Mouse (Mus musculus) liver, embryonic 13.5 days (tissue): ENCODE results near the gene Polh. TPM values are rescaled to one million over a fixed set of nuclear protein-coding genes. Genes with fewer than 3 reads are reported as not detected.

Experiments used
- ATAC-seq: fragments of 200-750 bp; cut with Nextera tagmentation; 2 replicates; pipeline ENCODE4 v1.8.0; 2017; ENCODE audit warnings: low read depth, mild to moderate bottlenecking, moderate number of reproducible peaks, moderate library complexity
- DNase-seq: peaks from one replicate; pipeline ENCODE4 v3.0.0; 2022
- H3K27ac ChIP-seq: fragments of 300-500 bp; sonication (generic); 2 replicates; pipeline ENCODE4 v1.5.1; 2015; ENCODE audit warnings: moderate library complexity, mild to moderate bottlenecking, inconsistent platforms
- H3K27me3 ChIP-seq: fragments of 300-500 bp; sonication (generic); 2 replicates; pipeline ENCODE4 v1.6.1; 2015; ENCODE audit warnings: mild to moderate bottlenecking, inconsistent platforms
- H3K36me3 ChIP-seq: fragments of 300-500 bp; sonication (generic); 2 replicates; pipeline ENCODE4 v1.6.1; 2015; ENCODE audit warnings: mild to moderate bottlenecking, inconsistent platforms
- H3K4me1 ChIP-seq: fragments of 300-500 bp; sonication (generic); replicated peaks from 2 replicates; pipeline ENCODE4 v1.6.1; 2015; ENCODE audit warnings: inconsistent platforms
- H3K4me2 ChIP-seq: fragments of 300-500 bp; sonication (generic); 2 replicates; pipeline ENCODE4 v1.6.1; 2015; ENCODE audit warnings: inconsistent platforms, mild to moderate bottlenecking, moderate library complexity
- H3K4me3 ChIP-seq: fragments of 300-500 bp; sonication (generic); replicated peaks from 2 replicates; pipeline ENCODE4 v1.5.1; 2015; ENCODE audit warnings: mild to moderate bottlenecking, inconsistent platforms
- H3K9ac ChIP-seq: fragments of 300-500 bp; sonication (generic); 2 replicates; pipeline ENCODE4 v1.6.1; 2015; ENCODE audit warnings: mild to moderate bottlenecking, inconsistent platforms
- H3K9me3 ChIP-seq: fragments of 300-500 bp; sonication (generic); replicated peaks from 2 replicates; pipeline ENCODE4 v1.6.1; 2016; ENCODE audit warnings: inconsistent platforms
- WGBS: fragments of 180-500 bp; shearing (Covaris S2); methylation state at CpG from one replicate; pipeline ENCODE4 v1.1.7; 2015; ENCODE audit not compliant: insufficient replicate concordance; 5-methylcytosine and 5-hydroxymethylcytosine counted together
- polyA plus RNA-seq: library from polyadenylated mRNA; unstranded; fragments of >200 nt; fragmentation: Nextera tagmentation; extraction: Ambion mirVana; gene quantifications from 2 replicates; pipeline ENCODE4 v1.2.1, GENCODE M21; 2015

Polh gene
- polyA plus RNA-seq, 1 experiment from 2014 or later: 19.0 TPM

DNA sequence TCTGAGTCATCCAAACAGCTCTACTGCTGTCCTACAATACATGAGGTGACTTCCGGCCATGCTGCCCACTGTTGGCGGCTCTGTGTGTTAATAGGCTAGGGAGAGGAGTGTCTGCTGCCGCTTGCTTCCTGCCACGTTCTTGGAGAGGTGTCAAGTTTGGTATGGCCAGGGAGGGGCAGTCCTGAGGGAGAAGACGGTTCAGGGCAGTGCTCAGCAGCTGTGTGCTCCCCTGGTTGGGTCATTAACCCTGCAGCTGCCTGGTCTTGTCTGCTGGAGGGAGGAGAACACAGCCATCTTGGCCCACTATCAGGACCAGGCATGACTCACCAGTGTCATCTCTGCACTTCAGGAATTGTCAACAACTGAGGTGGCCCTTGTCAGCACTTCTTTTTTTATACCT, 34.1 kb downstream of the Polh start:
- H3K36me3 ChIP-seq: peaks cover 99% of the 10 kb centered on the region
- WGBS: 58% methylated on average over 5 of the region's 5 CpGs
- ATAC-seq: peak; percentile 74

DNA sequence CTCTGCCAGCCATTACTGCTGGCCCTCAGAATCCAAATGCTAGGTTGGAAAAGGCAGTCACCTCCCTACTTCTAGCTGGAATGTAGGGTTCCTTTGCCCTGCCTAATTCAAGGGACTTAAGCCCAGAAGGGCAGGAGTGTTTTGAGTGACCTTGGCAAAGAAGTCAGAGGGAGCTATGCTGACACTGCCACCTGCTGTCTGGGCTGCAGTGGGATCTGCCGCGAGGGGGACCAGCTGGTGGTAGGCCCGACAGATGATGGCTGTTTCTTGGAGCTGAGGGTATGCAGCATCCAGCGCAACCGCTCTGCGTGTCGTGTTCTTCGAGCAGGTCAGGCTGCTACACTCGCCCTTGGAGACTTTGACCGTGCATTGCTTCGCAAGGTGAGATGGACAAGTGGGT, 35.4 kb downstream of the Polh start:
- DNase-seq: no peak
- H3K4me1 ChIP-seq: peaks cover 29% of the 10 kb centered on the region
- ATAC-seq: no peak
- no peak overlapping the region for H3K9ac ChIP-seq
- peaks cover 98% of the 10 kb centered on the region for H3K36me3 ChIP-seq
- H3K27me3 ChIP-seq: no peaks in the 10 kb centered on the region
- no peak overlapping the region for H3K4me2 ChIP-seq
- no peaks in the 10 kb centered on the region for H3K9me3 ChIP-seq
- no peak overlapping the region for H3K4me3 ChIP-seq
- 84% methylated on average over 11 of the region's 11 CpGs for WGBS
- no peak overlapping the region for H3K27ac ChIP-seq

More for the DNA sequence above, 34.1 kb downstream of the Polh start:
- no peak overlapping the region for H3K4me3 ChIP-seq
- peaks cover 16% of the 10 kb centered on the region for H3K4me1 ChIP-seq
- no peaks in the 10 kb centered on the region for H3K27me3 ChIP-seq
- H3K9ac ChIP-seq: no peak overlapping the region
- no peak for DNase-seq
- H3K4me2 ChIP-seq: no peak overlapping the region
- H3K27ac ChIP-seq: peak overlapping the region; percentile 71
- H3K9me3 ChIP-seq: no peaks in the 10 kb centered on the region

DNA sequence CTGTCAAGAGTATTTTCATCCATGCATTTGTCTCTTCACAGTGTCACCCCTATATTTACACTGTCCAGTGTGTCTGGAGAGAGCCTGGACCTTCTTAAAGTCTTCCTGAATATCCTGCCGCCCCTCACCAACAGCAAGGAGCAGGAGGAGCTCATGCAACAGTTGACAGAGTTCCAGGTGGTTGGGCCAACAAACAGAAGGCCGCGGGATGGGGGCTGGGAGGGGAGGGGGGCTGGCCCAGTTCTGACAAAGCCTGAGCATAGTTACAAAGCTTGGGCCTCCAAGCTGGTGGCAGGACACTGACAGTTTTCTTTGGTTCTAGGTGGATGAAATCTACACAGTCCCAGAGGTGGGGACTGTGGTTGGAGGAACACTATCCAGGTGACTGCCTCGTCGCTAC, 36.2 kb downstream of the Polh start:
- ATAC-seq: no peak
- Histone ChIP-seq H3K9ac (no peak overlapping the region), H3K4me3 (no peak overlapping the region), H3K4me1 (peaks cover 37% of the 10 kb centered on the region), H3K27ac (0 out of 2 replicates have a peak overlapping the region, but pooled peaks have one; percentile 4), H3K4me2 (no peak overlapping the region), H3K27me3 (no peaks in the 10 kb centered on the region), H3K9me3 (no peaks in the 10 kb centered on the region), H3K36me3 (peaks cover 98% of the 10 kb centered on the region)
- DNase-seq: no peak
- 79% methylated on average over 5 of the region's 5 CpGs for WGBS

DNA sequence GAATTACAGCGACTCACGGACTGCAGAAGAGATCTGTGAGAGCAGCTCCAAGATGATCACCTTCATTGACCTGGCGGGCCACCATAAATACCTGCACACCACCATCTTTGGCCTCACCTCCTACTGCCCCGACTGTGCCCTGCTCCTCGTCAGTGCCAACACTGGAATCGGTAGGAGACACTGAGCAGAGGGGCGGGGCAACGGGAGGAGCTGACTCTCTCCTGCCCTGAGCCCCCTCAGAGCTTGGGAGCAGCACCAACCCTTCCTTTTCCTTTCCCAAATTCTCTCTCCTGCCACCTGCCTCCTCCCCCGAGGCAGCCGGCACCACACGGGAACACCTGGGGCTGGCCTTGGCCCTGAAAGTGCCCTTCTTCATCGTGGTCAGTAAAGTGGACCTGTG, 37.0 kb downstream of the Polh start:
- Histone ChIP-seq H3K4me3 (no peak overlapping the region), H3K9ac (no peak overlapping the region), H3K36me3 (peaks cover 89% of the 10 kb centered on the region), H3K9me3 (no peaks in the 10 kb centered on the region), H3K27me3 (no peaks in the 10 kb centered on the region), H3K4me2 (no peak overlapping the region), H3K4me1 (peaks cover 37% of the 10 kb centered on the region), H3K27ac (no peak overlapping the region)
- WGBS: 89% methylated on average over 12 of the region's 12 CpGs
- DNase-seq (no peak), ATAC-seq (no peak)

DNA sequence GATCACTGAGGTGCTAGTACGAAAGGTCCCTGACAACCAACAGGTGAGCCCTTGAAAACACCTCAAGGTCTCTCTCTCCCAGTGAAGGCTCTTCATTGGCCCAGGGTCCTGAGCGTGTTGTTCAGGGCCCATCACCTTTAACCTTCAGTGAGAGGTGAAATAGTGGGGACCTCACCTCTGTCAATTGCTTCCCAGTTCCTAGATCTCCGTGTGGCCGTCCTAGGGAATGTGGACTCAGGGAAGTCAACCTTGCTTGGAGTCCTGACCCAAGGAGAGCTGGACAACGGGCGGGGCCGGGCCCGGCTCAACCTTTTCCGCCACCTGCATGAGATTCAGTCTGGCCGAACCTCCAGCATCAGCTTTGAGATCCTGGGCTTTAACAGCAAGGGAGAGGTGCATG, 37.7 kb downstream of the Polh start:
- Histone ChIP-seq H3K9me3 (no peaks in the 10 kb centered on the region), H3K9ac (no peak overlapping the region), H3K4me1 (peaks cover 37% of the 10 kb centered on the region), H3K27me3 (no peaks in the 10 kb centered on the region), H3K4me2 (no peak overlapping the region), H3K36me3 (peaks cover 83% of the 10 kb centered on the region), H3K27ac (no peak overlapping the region), H3K4me3 (no peak overlapping the region)
- ATAC-seq: no peak
- no peak for DNase-seq
- 91% methylated on average over 10 of the region's 10 CpGs for WGBS

DNA sequence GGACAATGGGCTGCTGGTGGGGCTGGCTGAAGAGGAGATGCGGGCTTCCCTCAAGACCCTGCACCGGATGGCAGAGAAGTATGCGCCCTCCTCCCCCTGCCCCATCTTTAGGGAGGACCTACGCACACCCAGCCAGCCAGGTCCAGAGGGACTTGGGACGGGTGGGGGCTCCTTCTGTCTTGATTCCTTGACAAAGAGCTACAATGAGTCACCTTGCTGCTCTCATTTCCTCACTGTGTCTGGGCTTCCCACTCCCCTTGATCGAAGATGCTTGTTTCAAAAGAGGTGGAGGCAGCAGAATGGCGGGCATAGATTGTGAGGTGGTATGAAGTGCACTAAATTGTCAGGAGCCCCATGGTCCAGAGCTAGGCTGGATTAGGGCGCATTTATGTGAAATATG, 38.1 kb downstream of the Polh start:
- DNase-seq (no peak), ATAC-seq (no peak)
- 91% methylated on average over 8 of the region's 8 CpGs for WGBS
- Histone ChIP-seq H3K4me2 (no peak overlapping the region), H3K36me3 (peaks cover 78% of the 10 kb centered on the region), H3K27ac (no peak overlapping the region), H3K9me3 (no peaks in the 10 kb centered on the region), H3K27me3 (no peaks in the 10 kb centered on the region), H3K4me1 (peaks cover 37% of the 10 kb centered on the region), H3K4me3 (no peak overlapping the region), H3K9ac (no peak overlapping the region)

DNA sequence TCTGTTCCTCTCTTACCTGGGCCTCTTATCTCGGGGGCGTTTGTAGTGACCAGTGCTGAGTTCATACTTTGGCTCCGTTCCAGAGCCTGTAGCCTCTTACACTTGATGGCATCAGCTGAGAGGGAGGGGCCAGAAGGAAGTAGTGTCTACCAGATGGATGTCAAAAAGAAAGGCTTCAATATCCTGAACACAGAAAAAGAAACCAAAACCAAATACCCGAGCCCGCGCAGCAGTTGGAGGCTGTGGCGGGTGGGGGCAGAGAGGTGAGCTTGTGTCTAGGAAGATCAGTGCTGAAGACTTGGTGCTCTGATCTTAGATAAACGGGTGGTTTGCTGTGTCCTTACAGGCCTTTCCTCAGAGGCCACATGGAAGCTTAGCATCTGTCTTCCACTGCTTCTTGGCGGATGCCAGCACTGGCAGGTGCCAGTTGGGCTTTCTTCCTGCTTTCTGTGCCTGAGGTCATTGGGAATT, 39.5 kb downstream of the Polh start:
- Histone ChIP-seq H3K9ac (peak overlapping the region; percentile 97), H3K36me3 (peaks cover 65% of the 10 kb centered on the region), H3K9me3 (no peaks in the 10 kb centered on the region), H3K4me3 (peak overlapping the region; percentile 96), H3K27me3 (no peaks in the 10 kb centered on the region), H3K4me1 (peaks cover 40% of the 10 kb centered on the region), H3K27ac (peak overlapping the region; percentile 91), H3K4me2 (peak overlapping the region; percentile 92)
- ATAC-seq: no peak
- 25% methylated on average over 9 of the region's 9 CpGs for WGBS
- DNase-seq: no peak

DNA sequence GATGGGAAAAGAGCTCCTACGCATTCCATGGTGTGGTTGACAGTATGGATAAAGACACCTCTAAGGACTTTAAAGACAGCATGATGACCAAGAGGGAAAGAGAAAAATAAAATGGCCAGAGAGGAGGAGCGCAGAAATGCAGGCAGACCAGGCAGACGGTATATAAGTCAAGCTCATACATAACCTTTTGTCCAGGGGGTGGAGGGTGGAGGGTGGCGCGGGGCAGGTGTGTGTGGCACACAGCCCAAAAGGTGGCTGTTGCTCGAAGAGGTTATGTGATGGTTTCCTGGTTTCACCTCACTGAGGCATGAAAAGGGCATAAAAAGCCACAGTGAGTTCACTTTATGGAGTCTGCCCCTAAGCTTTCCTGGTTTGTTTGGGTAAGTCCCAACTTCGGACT, 39.9 kb downstream of the Polh start:
- ATAC-seq (no peak), DNase-seq (no peak)
- peaks cover 60% of the 10 kb centered on the region for H3K36me3 ChIP-seq
- H3K4me1 ChIP-seq: peaks cover 39% of the 10 kb centered on the region
- WGBS: 80% methylated on average over 7 of the region's 7 CpGs
- H3K27ac ChIP-seq: peak overlapping the region; percentile 91
- H3K9ac ChIP-seq: peak overlapping the region; percentile 97
- no peaks in the 10 kb centered on the region for H3K9me3 ChIP-seq
- peak overlapping the region; percentile 92 for H3K4me2 ChIP-seq
- H3K4me3 ChIP-seq: peak overlapping the region; percentile 96
- no peaks in the 10 kb centered on the region for H3K27me3 ChIP-seq

DNA sequence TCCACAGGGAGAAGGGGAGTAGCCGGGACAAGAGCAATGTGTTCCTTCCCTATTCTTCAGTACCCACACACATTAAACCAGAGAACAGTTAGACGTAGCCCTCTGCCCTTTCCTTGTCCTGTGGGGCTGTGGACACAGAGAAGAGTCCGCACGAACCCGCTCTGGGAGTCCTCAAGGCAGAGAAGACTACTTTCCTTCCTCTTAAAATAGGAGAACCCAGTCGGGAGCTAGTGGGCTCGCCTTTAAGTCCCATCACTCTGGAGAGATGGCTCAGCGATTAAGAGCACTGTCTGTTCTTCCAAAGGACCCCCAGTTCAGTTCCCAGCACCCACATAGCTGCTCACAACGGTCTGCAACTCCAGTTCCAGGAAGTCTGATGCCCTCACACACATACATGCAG, 40.7 kb downstream of the Polh start:
- no peaks in the 10 kb centered on the region for H3K9me3 ChIP-seq
- peak overlapping the region; percentile 91 for H3K27ac ChIP-seq
- peak overlapping the region; percentile 96 for H3K4me3 ChIP-seq
- ATAC-seq (no peak), DNase-seq (no peak)
- peak overlapping the region; percentile 97 for H3K9ac ChIP-seq
- no peaks in the 10 kb centered on the region for H3K27me3 ChIP-seq
- H3K4me2 ChIP-seq: peak overlapping the region; percentile 92
- WGBS: 38% methylated on average over 9 of the region's 9 CpGs
- peaks cover 52% of the 10 kb centered on the region for H3K36me3 ChIP-seq
- peaks cover 47% of the 10 kb centered on the region for H3K4me1 ChIP-seq

DNA sequence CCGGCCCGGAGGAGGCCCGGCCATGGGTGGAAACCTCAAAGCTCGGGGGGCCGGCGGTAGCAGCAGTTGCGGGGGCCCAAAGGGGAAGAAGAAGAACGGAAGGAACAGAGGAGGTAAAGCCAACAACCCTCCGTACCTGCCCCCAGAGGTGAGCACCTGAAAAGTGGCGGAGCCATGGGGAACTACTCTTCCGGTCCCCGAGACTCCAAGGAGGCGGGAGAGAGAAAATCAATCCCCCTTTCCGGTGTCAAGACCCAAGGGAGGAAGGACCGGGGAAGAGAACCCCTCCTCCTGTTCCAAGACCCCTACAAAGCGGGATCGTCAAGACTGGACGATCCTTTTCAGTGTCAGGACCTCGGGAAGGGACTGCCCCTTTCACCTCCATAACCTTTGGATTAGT, 41.3 kb downstream of the Polh start:
- Histone ChIP-seq H3K36me3 (peaks cover 47% of the 10 kb centered on the region), H3K9ac (peak overlapping the region; percentile 97), H3K27me3 (no peaks in the 10 kb centered on the region), H3K4me3 (peak overlapping the region; percentile 96), H3K9me3 (no peaks in the 10 kb centered on the region), H3K27ac (peak overlapping the region; percentile 91), H3K4me2 (peak overlapping the region; percentile 92), H3K4me1 (peaks cover 53% of the 10 kb centered on the region)
- 0% methylated on average over 19 of the region's 19 CpGs for whole genome bisulfite sequencing
- no peak for ATAC-seq
- DNase-seq: no peak

DNA sequence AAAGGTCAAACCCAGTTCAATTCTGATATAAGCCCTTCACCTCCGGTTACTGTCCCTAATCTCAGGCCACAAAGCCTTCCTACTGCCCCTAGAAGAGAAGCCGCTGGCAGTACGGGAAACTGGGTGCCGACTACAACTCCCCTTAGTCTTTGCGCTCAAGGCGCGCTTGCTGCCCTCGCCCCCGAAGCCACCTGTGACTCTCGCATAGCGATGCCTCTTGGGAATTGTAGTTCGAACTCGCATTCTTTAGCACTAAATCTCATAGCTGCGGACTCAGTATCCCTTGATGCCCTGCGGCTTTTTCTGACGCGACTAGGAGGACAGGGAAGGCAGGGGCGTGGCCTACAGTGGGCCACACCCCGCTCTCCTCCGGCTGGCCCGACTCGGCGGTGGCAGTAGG, 41.8 kb downstream of the Polh start, which contains the start of gene Gtpbp2:
TSS of gene Gtpbp2 (plus strand) at position 347 of the 400 bp plus-strand sequence.
- Histone ChIP-seq H3K27ac (peak within 1 kb of the TSS; percentile 99), H3K27me3 (no peaks in the 10 kb centered on the region), H3K4me2 (peak within 1 kb of the TSS; percentile 92), H3K9me3 (no peaks in the 10 kb centered on the region), H3K4me1 (peaks cover 58% of the 10 kb centered on the region), H3K9ac (peak within 1 kb of the TSS; percentile 97), H3K36me3 (peaks cover 42% of the 10 kb centered on the region), H3K4me3 (peak within 1 kb of the TSS; percentile 96)
- DNase-seq (peak; percentile 95), ATAC-seq (peak; percentile 80)
- 1% methylated on average over 23 of the region's 23 CpGs for WGBS

DNA sequence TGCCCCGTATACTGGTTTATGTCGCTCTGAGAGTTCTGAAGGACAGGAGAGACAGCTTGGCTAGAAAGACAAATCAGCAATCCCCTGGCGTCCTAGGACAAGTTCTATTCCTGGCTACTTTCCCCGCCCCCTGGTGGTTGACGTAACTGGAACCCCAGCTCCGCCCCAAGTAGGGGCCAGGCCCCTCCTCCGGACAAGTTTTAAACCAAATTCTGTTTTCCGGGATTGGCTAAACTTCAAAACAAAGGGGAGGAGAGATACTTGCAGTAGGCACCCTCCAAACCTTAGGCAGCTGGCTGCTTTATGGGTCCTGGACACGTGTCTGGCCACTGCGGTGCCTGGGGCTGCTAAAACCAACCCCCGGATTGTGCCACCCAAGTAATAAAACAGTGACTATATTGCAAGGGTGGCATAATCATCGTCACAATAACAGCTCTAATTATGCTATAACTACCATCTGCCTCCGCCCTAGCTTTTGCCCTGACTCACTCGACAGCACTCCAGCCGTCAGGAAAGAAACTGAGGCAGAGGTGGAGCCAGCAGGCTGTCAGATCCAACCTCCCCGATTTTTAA, 42.3 kb downstream of the Polh start:
- Histone ChIP-seq H3K36me3 (peaks cover 37% of the 10 kb centered on the region), H3K4me1 (peaks cover 61% of the 10 kb centered on the region), H3K9ac (peak overlapping the region; percentile 91), H3K4me2 (peak overlapping the region; percentile 78), H3K9me3 (no peaks in the 10 kb centered on the region), H3K27me3 (no peaks in the 10 kb centered on the region), H3K27ac (peak overlapping the region; percentile 99), H3K4me3 (peak overlapping the region; percentile 96)
- DNase-seq (peak; percentile 95), ATAC-seq (peak; percentile 55)
- under 1% methylated on average over 16 of the region's 16 CpGs for WGBS
